Mouse (Mus musculus) mesoderm, embryonic 11.5 days (tissue): ENCODE data around the gene Trim25.
"Not testable (repeated sequence)": the region's sequence is repeated elsewhere in the genome, so short reads cannot be mapped to it uniquely, and the experiment has no call there.

Source experiments
- DNase-seq: peaks from one replicate; pipeline ENCODE4 v3.0.0-alpha.2; 2012; ENCODE audit warnings: low read depth, low spot score

The Trim25 gene

GRCm38 (mm10) chr11:89024181-89024881 is 25.2 kb downstream of the Trim25 start:
- DNase-seq, result peak; percentile 26

GRCm38 (mm10) chr11:89025603-89026002 is 26.4 kb downstream of the Trim25 start:
- no peak for DNase-seq

- no peak for DNase-seq
Observed at GRCm38 (mm10) chr11:89026117-89026516, 26.9 kb downstream of the Trim25 start.

- DNase-seq, result no peak
Observed at GRCm38 (mm10) chr11:89027955-89028361, 28.8 kb downstream of the Trim25 start.

- DNase-seq, result no peak
Observed at GRCm38 (mm10) chr11:89028871-89029405, 29.8 kb downstream of the Trim25 start.

- DNase-seq, result no peak
Observed at GRCm38 (mm10) chr11:89030552-89030951, 31.4 kb downstream of the Trim25 start.

- DNase-seq, result no peak
Observed at GRCm38 (mm10) chr11:89031189-89031588, 32.0 kb downstream of the Trim25 start.

- no peak for DNase-seq
Observed at GRCm38 (mm10) chr11:89034592-89034991, 35.4 kb downstream of the Trim25 start.

- no peak for DNase-seq
Observed at GRCm38 (mm10) chr11:89035552-89035951, 36.4 kb downstream of the Trim25 start.

GRCm38 (mm10) chr11:89038496-89038895 is 39.3 kb downstream of the Trim25 start:
- no peak for DNase-seq

GRCm38 (mm10) chr11:89039325-89039724 is 40.1 kb downstream of the Trim25 start:
- DNase-seq, result no peak

GRCm38 (mm10) chr11:89041073-89041472 is 41.9 kb downstream of the Trim25 start:
- not testable (repeated sequence) for DNase-seq

- no peak for DNase-seq
Observed at GRCm38 (mm10) chr11:89043046-89043445, 43.9 kb downstream of the Trim25 start.

- DNase-seq, result not testable (repeated sequence)
Observed at GRCm38 (mm10) chr11:89045501-89045900, 46.3 kb downstream of the Trim25 start.

- no peak for DNase-seq
Observed at GRCm38 (mm10) chr11:89046021-89046420, 46.8 kb downstream of the Trim25 start.

GRCm38 (mm10) chr11:89051767-89052166 is 52.6 kb downstream of the Trim25 start:
- no peak for DNase-seq

GRCm38 (mm10) chr11:89055931-89056690 is 56.9 kb downstream of the Trim25 start:
- no peak for DNase-seq

GRCm38 (mm10) chr11:89058515-89059270 is 59.5 kb downstream of the Trim25 start:
- no peak for DNase-seq

GRCm38 (mm10) chr11:89059919-89060422 is 60.8 kb downstream of the Trim25 start:
- peak; percentile 43 for DNase-seq

- peak; percentile 90 for DNase-seq
Observed at GRCm38 (mm10) chr11:89060423-89061089, 61.4 kb downstream of the Trim25 start.

- DNase-seq, result no peak
Observed at GRCm38 (mm10) chr11:89061362-89061761, 62.2 kb downstream of the Trim25 start.
